Mouse (Mus musculus) thymus, postnatal 14 days (tissue): ENCODE measurements around the gene Fxn.

Experiments used
- DNase-seq: peaks from one replicate; pipeline ENCODE4 v3.0.0; 2021

Fxn gene

GRCm38 (mm10) chr19:24300994-24301767, 20.8 kb upstream of the Fxn start:
- peak; percentile 86 for DNase-seq

- no peak for DNase-seq
Observed at GRCm38 (mm10) chr19:24293537-24293936, 13.1 kb upstream of the Fxn start.

GRCm38 (mm10) chr19:24284187-24284586, 3.8 kb upstream of the Fxn start:
- peak; percentile 63 for DNase-seq

- no peak for DNase-seq
Observed at GRCm38 (mm10) chr19:24281288-24281980, 1.0 kb upstream of the Fxn start.

GRCm38 (mm10) chr19:24279706-24280600, 452 bp downstream of the Fxn start:
- DNase-seq, result peak; percentile 85

- no peak for DNase-seq
Observed at GRCm38 (mm10) chr19:24278859-24279258, 1.5 kb downstream of the Fxn start.

- no peak for DNase-seq
Observed at GRCm38 (mm10) chr19:24274281-24274680, 6.1 kb downstream of the Fxn start.

GRCm38 (mm10) chr19:24271746-24272426, 8.5 kb downstream of the Fxn start:
- peak; percentile 69 for DNase-seq

GRCm38 (mm10) chr19:24271326-24271725, 9.1 kb downstream of the Fxn start:
- DNase-seq, result no peak

- no peak for DNase-seq
Observed at GRCm38 (mm10) chr19:24268531-24268930, 11.9 kb downstream of the Fxn start.

- no peak for DNase-seq
Observed at GRCm38 (mm10) chr19:24266046-24266830, 14.2 kb downstream of the Fxn start.

GRCm38 (mm10) chr19:24264991-24265390, 15.4 kb downstream of the Fxn start:
- peak; percentile 77 for DNase-seq

GRCm38 (mm10) chr19:24262736-24263135, 17.7 kb downstream of the Fxn start:
- DNase-seq, result no peak

- DNase-seq, result no peak
Observed at GRCm38 (mm10) chr19:24259390-24260351, 20.7 kb downstream of the Fxn start.

- DNase-seq, result no peak
Observed at GRCm38 (mm10) chr19:24258368-24258767, 22.0 kb downstream of the Fxn start.

- no peak for DNase-seq
Observed at GRCm38 (mm10) chr19:24257962-24258361, 22.4 kb downstream of the Fxn start.

- no peak for DNase-seq
Observed at GRCm38 (mm10) chr19:24253657-24254260, 26.6 kb downstream of the Fxn start.

- DNase-seq, result no peak
Observed at GRCm38 (mm10) chr19:24251869-24252268, 28.5 kb downstream of the Fxn start.

GRCm38 (mm10) chr19:24243340-24243739, 37.1 kb downstream of the Fxn start:
- DNase-seq, result no peak
